Mouse (Mus musculus) gonadal fat pad, adult 2 months (tissue): ENCODE results near the gene Vmn1r228. TPM values are rescaled to one million over a fixed set of nuclear protein-coding genes. Genes with fewer than 3 reads are reported as not detected.

ENCODE experiments used
- DNase-seq: peaks from one replicate; pipeline ENCODE4 v3.0.0-alpha.2; 2012; ENCODE audit warnings: low read depth
- polyA plus RNA-seq: library from polyadenylated mRNA; depleted of rRNA; stranded (reverse); fragments of >200 nt; gene quantifications from 2 replicates; pipeline ENCODE4 v1.2.3, GENCODE M21; 2012; rRNA removed

Vmn1r228 gene
- not detected in 2 replicates for polyA plus RNA-seq

DNA sequence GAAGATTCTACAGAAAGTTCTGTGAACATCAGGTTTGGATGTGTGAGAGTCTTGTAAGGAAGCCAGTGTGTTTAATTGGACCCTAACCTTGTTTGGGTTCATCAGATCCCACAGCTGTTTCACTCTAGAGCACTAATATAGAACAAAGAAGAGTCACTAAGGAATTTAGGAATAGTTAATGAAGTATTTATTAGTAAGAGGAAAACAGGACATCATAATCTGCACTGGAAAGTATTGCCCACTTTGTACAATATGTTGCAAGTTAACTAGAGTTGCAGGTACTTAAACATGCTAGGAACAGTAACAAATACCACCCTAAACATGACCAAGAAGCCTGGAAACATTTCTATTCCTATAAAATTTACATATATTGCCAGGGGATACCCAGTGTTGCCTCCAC lies at the start of gene Vmn1r228:
Gene Vmn1r228, minus strand, starts transcription at position 101 of the 400 bp plus-strand sequence.
- DNase-seq, result no peak

DNA sequence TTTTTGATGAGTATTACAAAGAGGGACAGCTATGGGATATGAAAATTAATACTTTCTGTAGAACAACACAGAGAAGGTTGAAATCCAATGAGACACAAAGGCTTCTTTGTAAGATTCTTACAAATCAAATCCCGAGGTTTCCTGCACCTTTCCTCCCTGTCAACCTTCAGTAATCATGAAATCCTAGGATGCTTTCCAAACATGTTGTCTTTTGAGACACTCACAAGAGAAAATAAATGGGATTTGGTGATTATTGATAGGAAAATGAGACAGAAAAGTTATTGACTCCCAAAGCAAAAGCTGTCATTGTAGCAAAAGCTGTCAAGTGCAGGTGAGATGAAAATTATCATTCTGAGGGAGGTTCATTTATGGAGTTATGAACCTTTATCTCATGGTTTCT lies 25.3 kb upstream of the Vmn1r228 start, which contains the start of gene Vmn1r229:
Gene Vmn1r229, plus strand, starts transcription at position 301 of the 400 bp plus-strand sequence.
- DNase-seq, result no peak

GRCm38 (mm10) chr17:20729543-20729942 lies 56.4 kb downstream of the Vmn1r228 start, which contains the start of gene Vmn1r227:
Vmn1r227 (plus strand) TSS chr17:20729843.
- DNase-seq, result no peak

Other genes with a start within 250 kb of the Vmn1r228 start
- not detected in 2 replicates for gene Vmn2r109, start 221.4 kb downstream of the Vmn1r228 start, polyA plus RNA-seq
- not detected in 2 replicates for gene Vmn2r110, start 189.7 kb downstream of the Vmn1r228 start, polyA plus RNA-seq
- gene Fpr-rs3, start 161.3 kb downstream of the Vmn1r228 start, polyA plus RNA-seq, result not detected in 2 replicates
- not detected in 2 replicates for gene Vmn1r226, start 103.3 kb downstream of the Vmn1r228 start, polyA plus RNA-seq
- gene Vmn1r227, start 56.3 kb downstream of the Vmn1r228 start, polyA plus RNA-seq, result not detected in 2 replicates
- not detected in 2 replicates for gene Vmn1r229, start 25.4 kb upstream of the Vmn1r228 start, polyA plus RNA-seq
- gene Vmn1r230, start 54.3 kb upstream of the Vmn1r228 start, polyA plus RNA-seq, result not detected in 2 replicates
- not detected in 2 replicates for gene Vmn1r231, start 118.9 kb upstream of the Vmn1r228 start, polyA plus RNA-seq
- not detected in 2 replicates for gene Vmn1r232, start 133.6 kb upstream of the Vmn1r228 start, polyA plus RNA-seq
- 247 and 248 TPM in 2 replicates for gene Ppp2r1a, start 159.2 kb upstream of the Vmn1r228 start, polyA plus RNA-seq
- not detected in 2 replicates for gene Vmn1r233, start 210.3 kb upstream of the Vmn1r228 start, polyA plus RNA-seq
- 4.7 and 5.4 TPM in 2 replicates for gene Zfp160, start 222.7 kb upstream of the Vmn1r228 start, polyA plus RNA-seq